Mouse (Mus musculus): ENCODE measurements around the gene Gm8165.
"Not testable (repeated sequence)": the region's sequence is repeated elsewhere in the genome, so short reads cannot be mapped to it uniquely, and the experiment has no call there.

Gene Gm8165

DNA sequence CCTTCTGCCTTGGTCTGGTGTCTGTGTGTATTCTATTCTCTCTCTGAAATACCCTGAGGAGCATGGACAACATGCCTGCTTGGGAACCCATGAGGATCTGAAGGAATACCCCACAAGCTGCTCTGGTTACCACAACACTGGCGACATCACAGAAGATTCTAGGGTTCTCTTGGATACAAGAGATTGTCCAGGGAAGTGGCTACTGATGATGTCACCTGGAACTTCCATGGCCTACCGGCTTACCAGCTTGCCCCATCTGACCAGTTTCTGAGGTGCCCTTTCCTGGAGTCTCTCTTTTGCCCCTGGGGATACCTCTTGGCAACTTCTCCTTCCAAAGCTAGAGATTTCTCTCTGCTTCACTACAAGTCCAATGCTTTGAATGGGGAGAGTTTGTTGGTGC, at the start of gene Gm8165:
Gm8165 (minus strand) TSS at position 101 of the 400 bp plus-strand sequence.
- DNase-seq (ENCODE audit: low spot score) = not testable (repeated sequence)

GRCm38 (mm10) chr14:43697621-43698020, 20.6 kb upstream of the Gm8165 start, which contains the start of gene Gm7324:
TSS of gene Gm7324 (plus strand) at chr14:43697828.
- not testable (repeated sequence) for DNase-seq (ENCODE audit: low spot score)
